Mouse (Mus musculus) brain, embryonic 14.5 days (tissue): Measurements from ENCODE around the gene Magel2.

Source experiments
- CTCF ChIP-seq: fragments of 200-500 bp; IDR thresholded peaks from 2 replicates; pipeline ENCODE4 v1.5.1; 2012; ENCODE audit warnings: inconsistent platforms, mild to moderate bottlenecking, moderate library complexity, borderline replicate concordance; ENCODE audit not compliant: insufficient read depth, insufficient read length; ENCODE audit errors: extremely low read depth
- POLR2A ChIP-seq: fragments of 200-500 bp; IDR thresholded peaks from 2 replicates; pipeline ENCODE4 v1.6.1; 2012; ENCODE audit warnings: mild to moderate bottlenecking, inconsistent platforms, borderline replicate concordance; ENCODE audit not compliant: poor library complexity, insufficient read depth, insufficient read length, severe bottlenecking; ENCODE audit errors: extremely low read depth

DNA sequence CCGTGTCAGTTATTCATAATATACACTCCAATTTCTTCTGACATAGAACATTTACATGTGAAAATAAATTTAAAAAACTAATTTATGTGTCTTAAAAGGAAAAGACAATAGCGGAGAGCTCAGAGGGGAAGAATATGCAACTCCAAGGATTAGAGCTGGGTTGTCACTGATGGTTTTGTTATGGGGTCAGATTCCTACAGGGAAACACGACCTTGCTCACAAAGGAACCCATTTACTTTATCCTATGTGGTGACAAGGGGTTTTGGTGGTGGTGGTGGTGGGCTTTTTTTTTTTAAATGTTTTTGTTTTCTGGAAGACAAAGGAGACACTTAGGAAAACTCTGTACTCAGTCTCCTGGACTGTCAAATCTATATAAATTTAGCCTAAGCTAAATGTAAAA lies 31.0 kb downstream of the Magel2 start:
- TF ChIP-seq CTCF (no peak), POLR2A (no peak)
